Mouse (Mus musculus): Measurements from ENCODE around the gene Poc1a. TPM values are rescaled to one million over a fixed set of nuclear protein-coding genes. Genes with fewer than 3 reads are reported as not detected.

Poc1a gene
- total and polyA plus RNA-seq, 3 experiments, result 14.8 to 25.6 (median 20.2) TPM

GRCm38 (mm10) chr9:106308555-106308954, 27.7 kb downstream of the Poc1a start:
- DNase-seq (ENCODE audit: low spot score) (no peak), ATAC-seq (ENCODE audit: extremely low read depth, insufficient number of reproducible peaks, low FRiP score, poor library complexity, severe bottlenecking) (no peak)
- Histone ChIP-seq H3K27me3 (ENCODE audit: insufficient read depth, low read length) (no peaks in the 10 kb centered on the region), H3K9me3 (replicated peaks) (no peaks in the 10 kb centered on the region), H3K4me1 (ENCODE audit: insufficient read depth, low read depth, low read length) (no peaks in the 10 kb centered on the region), H3K4me3 (ENCODE audit: low read depth, low read length) (no peak overlapping the region), H3K36me3 (replicated peaks) (peaks cover 88% of the 10 kb centered on the region)
- no peak for TF ChIP-seq POLR2AphosphoS5 (IDR thresholded peaks at IDR 0.05; ENCODE audit: insufficient replicate concordance, low read depth, low read length)
- TF ChIP-seq GATA1 (IDR thresholded peaks at IDR 0.05; ENCODE audit: borderline replicate concordance, low read length), result no peak

DNA sequence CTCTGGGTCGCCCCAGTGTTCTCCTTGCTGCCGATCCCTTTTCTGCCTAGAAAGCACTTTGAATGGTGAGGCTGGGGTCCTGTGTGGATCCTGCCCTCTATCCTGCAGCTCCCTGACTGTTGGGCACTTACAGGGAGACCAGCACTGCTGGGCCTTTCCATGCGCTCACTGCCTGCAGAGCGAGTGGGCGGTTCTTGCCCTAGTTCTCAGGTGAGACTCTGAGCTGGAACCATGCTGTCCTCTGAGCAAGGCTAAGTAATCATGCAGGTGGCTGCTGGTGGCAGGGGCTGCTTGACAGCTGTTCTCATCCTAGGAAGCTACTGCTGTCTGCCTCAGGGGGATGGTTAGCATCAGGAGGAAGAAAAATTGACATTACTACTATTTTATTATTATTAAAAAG, 28.1 kb downstream of the Poc1a start:
- Histone ChIP-seq H3K27me3 (ENCODE audit: insufficient read depth, low read length) (no peaks in the 10 kb centered on the region), H3K4me3 (ENCODE audit: low read depth, low read length) (no peak overlapping the region), H3K36me3 (replicated peaks) (peaks cover 88% of the 10 kb centered on the region), H3K4me1 (ENCODE audit: insufficient read depth, low read depth, low read length) (no peaks in the 10 kb centered on the region), H3K9me3 (replicated peaks) (no peaks in the 10 kb centered on the region)
- no peak for ATAC-seq (ENCODE audit: extremely low read depth, insufficient number of reproducible peaks, low FRiP score, poor library complexity, severe bottlenecking)
- TF ChIP-seq GATA1 (IDR thresholded peaks at IDR 0.05; ENCODE audit: borderline replicate concordance, low read length) (no peak), CTCF (IDR thresholded peaks at IDR 0.05; ENCODE audit: low read depth, low read length) (no peak), TAL1 (conservative IDR thresholded peaks at IDR 0.05; ENCODE audit: low read depth, low read length) (no peak), POLR2AphosphoS5 (IDR thresholded peaks at IDR 0.05; ENCODE audit: insufficient replicate concordance, low read depth, low read length) (no peak), GATA2 (IDR thresholded peaks at IDR 0.05; ENCODE audit: borderline replicate concordance, low read depth, low read length) (no peak)
- no peak for DNase-seq (ENCODE audit: low spot score)

- TF ChIP-seq GATA2 (IDR thresholded peaks at IDR 0.05; ENCODE audit: borderline replicate concordance, low read depth, low read length), result no peak
- peaks cover 86% of the 10 kb centered on the region for H3K36me3 ChIP-seq (replicated peaks)
- ATAC-seq (ENCODE audit: extremely low read depth, insufficient number of reproducible peaks, low FRiP score, poor library complexity, severe bottlenecking), result no peak
- H3K9me3 ChIP-seq (replicated peaks), result no peaks in the 10 kb centered on the region
- H3K4me3 ChIP-seq (ENCODE audit: low read depth, low read length), result no peak overlapping the region
- no peaks in the 10 kb centered on the region for H3K4me1 ChIP-seq (ENCODE audit: insufficient read depth, low read depth, low read length)
- DNase-seq (ENCODE audit: low spot score), result no peak
- H3K27me3 ChIP-seq (ENCODE audit: insufficient read depth, low read length), result no peaks in the 10 kb centered on the region
These were observed 29.0 kb downstream of the Poc1a start for GRCm38 (mm10) chr9:106309859-106310258.

DNA sequence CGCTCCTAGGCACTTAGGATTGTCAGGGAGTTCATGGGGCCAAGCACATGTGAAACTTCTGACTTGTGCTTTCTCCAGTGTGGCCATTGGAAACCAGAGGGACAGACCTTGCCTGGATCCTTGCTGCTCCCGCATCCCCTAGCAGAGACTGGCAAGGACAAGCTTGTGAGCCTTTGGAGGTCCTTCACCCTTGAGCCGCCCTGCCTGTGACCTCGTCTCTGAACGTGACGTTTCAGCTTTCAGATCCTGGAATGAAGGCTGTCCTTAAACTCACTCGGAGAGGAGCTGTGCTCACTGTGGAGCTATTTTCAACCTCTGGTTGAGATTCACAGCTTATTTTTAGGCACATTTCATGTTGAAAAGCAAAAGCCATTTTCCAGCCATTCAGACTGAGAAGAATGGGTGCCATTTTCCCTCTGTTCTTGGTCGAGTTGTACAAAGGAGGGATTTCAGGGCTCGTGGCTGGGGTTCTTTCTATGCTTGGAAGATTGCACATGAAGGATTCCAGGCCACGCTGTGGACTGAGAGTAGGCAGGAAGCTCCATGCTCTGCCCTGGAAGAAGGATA, 30.8 kb downstream of the Poc1a start:
- Histone ChIP-seq H3K4me1 (ENCODE audit: insufficient read depth, low read depth, low read length) (no peaks in the 10 kb centered on the region), H3K27me3 (ENCODE audit: insufficient read depth, low read length) (no peaks in the 10 kb centered on the region), H3K9me3 (replicated peaks) (no peaks in the 10 kb centered on the region), H3K36me3 (replicated peaks) (peaks cover 86% of the 10 kb centered on the region), H3K4me3 (ENCODE audit: low read depth, low read length) (no peak overlapping the region)
- ATAC-seq (ENCODE audit: extremely low read depth, insufficient number of reproducible peaks, low FRiP score, poor library complexity, severe bottlenecking) (no peak), DNase-seq (ENCODE audit: low spot score) (no peak)
- no peak for TF ChIP-seq GATA1 (IDR thresholded peaks at IDR 0.05; ENCODE audit: borderline replicate concordance, low read length)
- TF ChIP-seq GATA2 (IDR thresholded peaks at IDR 0.05; ENCODE audit: borderline replicate concordance, low read depth, low read length), result no peak
- TF ChIP-seq POLR2AphosphoS5 (IDR thresholded peaks at IDR 0.05; ENCODE audit: insufficient replicate concordance, low read depth, low read length), result no peak
- TF ChIP-seq CTCF (IDR thresholded peaks at IDR 0.05; ENCODE audit: low read depth, low read length), result no peak
- no peak for TF ChIP-seq TAL1 (conservative IDR thresholded peaks at IDR 0.05; ENCODE audit: low read depth, low read length)

DNA sequence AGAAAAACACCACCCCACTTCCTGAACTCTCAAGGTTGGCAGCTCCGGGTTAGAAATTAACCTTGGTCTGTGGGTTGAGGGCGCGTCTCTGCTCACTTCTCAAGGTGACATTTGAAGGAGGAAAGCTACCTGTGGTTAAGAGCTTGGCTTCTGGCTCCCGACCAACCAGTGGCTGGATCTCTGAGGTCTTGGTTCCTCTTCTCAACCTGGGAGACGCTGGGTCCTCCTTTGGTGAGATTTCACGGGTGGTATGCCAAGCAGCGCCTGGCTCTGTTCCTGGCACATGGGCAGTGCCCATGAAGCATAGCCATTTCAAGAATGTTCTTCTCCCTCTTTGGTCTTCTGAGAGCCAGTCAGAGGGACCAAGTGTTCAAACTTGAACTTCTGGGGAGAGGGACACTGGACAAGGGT, 32.1 kb downstream of the Poc1a start:
- DNase-seq (ENCODE audit: low spot score), result no peak
- no peaks in the 10 kb centered on the region for H3K9me3 ChIP-seq (replicated peaks)
- H3K4me1 ChIP-seq (ENCODE audit: insufficient read depth, low read depth, low read length), result 0 out of 2 replicates have a peak, but pooled peaks cover 2% of the 10 kb centered on the region
- no peaks in the 10 kb centered on the region for H3K27me3 ChIP-seq (ENCODE audit: insufficient read depth, low read length)
- ATAC-seq (ENCODE audit: extremely low read depth, insufficient number of reproducible peaks, low FRiP score, poor library complexity, severe bottlenecking), result no peak
- peaks cover 84% of the 10 kb centered on the region for H3K36me3 ChIP-seq (replicated peaks)
- TF ChIP-seq POLR2AphosphoS5 (IDR thresholded peaks at IDR 0.05; ENCODE audit: insufficient replicate concordance, low read depth, low read length) (no peak), CTCF (IDR thresholded peaks at IDR 0.05; ENCODE audit: low read depth, low read length) (no peak), GATA2 (IDR thresholded peaks at IDR 0.05; ENCODE audit: borderline replicate concordance, low read depth, low read length) (no peak), TAL1 (conservative IDR thresholded peaks at IDR 0.05; ENCODE audit: low read depth, low read length) (no peak), GATA1 (IDR thresholded peaks at IDR 0.05; ENCODE audit: borderline replicate concordance, low read length) (no peak)
- H3K4me3 ChIP-seq (ENCODE audit: low read depth, low read length), result no peak overlapping the region

DNA sequence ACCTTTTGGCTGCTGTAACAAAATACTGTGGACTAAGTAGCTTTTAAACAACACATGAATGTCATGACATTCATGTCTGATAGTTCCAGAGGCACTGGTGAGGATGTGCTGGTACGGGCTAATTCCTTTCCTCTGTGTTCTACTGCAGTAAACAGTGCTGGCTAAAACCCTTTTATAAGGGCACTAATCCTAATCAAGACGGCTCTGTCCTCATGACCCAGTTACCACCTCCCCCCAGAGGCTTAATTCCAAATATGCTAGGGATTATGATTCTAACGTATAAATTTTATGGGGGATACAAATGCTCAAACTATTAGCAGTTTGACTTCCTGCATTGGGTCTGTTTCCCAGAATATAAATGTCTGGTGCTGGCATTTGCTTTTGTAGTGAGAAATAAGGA, 33.3 kb downstream of the Poc1a start:
- ATAC-seq (ENCODE audit: extremely low read depth, insufficient number of reproducible peaks, low FRiP score, poor library complexity, severe bottlenecking), result no peak
- H3K9me3 ChIP-seq (replicated peaks), result no peaks in the 10 kb centered on the region
- H3K4me1 ChIP-seq (ENCODE audit: insufficient read depth, low read depth, low read length), result 0 out of 2 replicates have a peak, but pooled peaks cover 5% of the 10 kb centered on the region
- DNase-seq (ENCODE audit: low spot score), result no peak
- TF ChIP-seq GATA1 (IDR thresholded peaks at IDR 0.05; ENCODE audit: borderline replicate concordance, low read length) (no peak), CTCF (IDR thresholded peaks at IDR 0.05; ENCODE audit: low read depth, low read length) (no peak), GATA2 (IDR thresholded peaks at IDR 0.05; ENCODE audit: borderline replicate concordance, low read depth, low read length) (no peak), POLR2AphosphoS5 (IDR thresholded peaks at IDR 0.05; ENCODE audit: insufficient replicate concordance, low read depth, low read length) (no peak), TAL1 (conservative IDR thresholded peaks at IDR 0.05; ENCODE audit: low read depth, low read length) (no peak)
- peaks cover 82% of the 10 kb centered on the region for H3K36me3 ChIP-seq (replicated peaks)
- no peaks in the 10 kb centered on the region for H3K27me3 ChIP-seq (ENCODE audit: insufficient read depth, low read length)
- H3K4me3 ChIP-seq (ENCODE audit: low read depth, low read length), result no peak overlapping the region

DNA sequence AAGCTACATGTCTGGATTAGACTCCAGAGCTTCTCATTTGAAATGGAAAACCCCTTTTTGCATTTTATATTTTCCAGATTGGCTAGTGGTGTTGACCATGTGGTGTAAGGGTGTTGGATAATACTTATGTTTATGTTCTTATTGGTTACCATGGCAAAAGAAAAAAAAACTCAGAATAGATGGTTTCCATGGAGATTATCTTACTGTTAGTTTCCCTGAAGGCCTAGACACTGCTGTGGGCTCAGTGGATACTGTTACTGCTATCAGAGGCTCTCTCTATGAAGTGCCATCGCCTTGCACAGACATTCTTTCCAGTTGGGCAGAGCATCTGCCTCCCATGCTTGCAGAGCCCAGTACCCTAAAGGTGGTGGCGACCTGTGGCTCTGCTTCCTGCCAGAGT, 37.2 kb downstream of the Poc1a start:
- TF ChIP-seq POLR2AphosphoS5 (IDR thresholded peaks at IDR 0.05; ENCODE audit: insufficient replicate concordance, low read depth, low read length) (no peak), CTCF (IDR thresholded peaks at IDR 0.05; ENCODE audit: low read depth, low read length) (no peak), GATA1 (IDR thresholded peaks at IDR 0.05; ENCODE audit: borderline replicate concordance, low read length) (no peak), GATA2 (IDR thresholded peaks at IDR 0.05; ENCODE audit: borderline replicate concordance, low read depth, low read length) (no peak), TAL1 (conservative IDR thresholded peaks at IDR 0.05; ENCODE audit: low read depth, low read length) (no peak)
- Histone ChIP-seq H3K27me3 (ENCODE audit: insufficient read depth, low read length) (no peaks in the 10 kb centered on the region), H3K36me3 (replicated peaks) (peaks cover 80% of the 10 kb centered on the region), H3K9me3 (replicated peaks) (no peaks in the 10 kb centered on the region), H3K4me1 (ENCODE audit: insufficient read depth, low read depth, low read length) (peaks cover 5% of the 10 kb centered on the region; the same call in 1 of the 2 replicates), H3K4me3 (ENCODE audit: low read depth, low read length) (no peak overlapping the region)
- ATAC-seq (ENCODE audit: extremely low read depth, insufficient number of reproducible peaks, low FRiP score, poor library complexity, severe bottlenecking) (no peak), DNase-seq (ENCODE audit: low spot score) (no peak)

Data from G1E (cell line).